Mouse (Mus musculus): ENCODE data around the gene Cd3eap.
A peak's percentile ranks its signal among the peaks of the same experiment; 100 is the strongest.

The Cd3eap gene

DNA sequence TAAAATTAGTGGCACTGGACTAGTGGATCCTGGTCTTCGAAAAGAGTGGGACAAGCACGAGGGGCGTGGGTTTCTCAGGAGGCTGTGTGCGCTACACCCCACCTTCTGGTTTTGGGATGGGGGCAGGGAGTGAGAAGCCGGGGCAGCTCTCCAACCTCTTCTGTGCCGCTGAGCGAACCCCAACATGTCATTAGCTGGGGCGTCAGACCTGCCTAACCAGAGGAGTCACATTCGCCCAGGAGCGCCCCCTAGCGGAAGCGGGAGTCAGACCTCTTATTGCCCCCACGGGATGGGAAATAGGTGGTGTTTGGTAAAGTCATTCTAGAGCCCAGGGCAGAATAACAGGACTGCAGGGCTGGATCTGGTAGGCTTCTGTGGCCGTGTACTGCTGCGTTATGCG is 2.4 kb upstream of the Cd3eap start:
- peak; percentile 81 for DNase-seq (ENCODE audit: low read depth, low spot score)

- DNase-seq (ENCODE audit: low read depth, low spot score): peak; percentile 95
Measured at GRCm38 (mm10) chr7:19360944-19361343, 1.7 kb upstream of the Cd3eap start.

- DNase-seq (ENCODE audit: low read depth, low spot score): peak; percentile 89
Measured at GRCm38 (mm10) chr7:19359892-19360641, 784 bp upstream of the Cd3eap start.

DNA sequence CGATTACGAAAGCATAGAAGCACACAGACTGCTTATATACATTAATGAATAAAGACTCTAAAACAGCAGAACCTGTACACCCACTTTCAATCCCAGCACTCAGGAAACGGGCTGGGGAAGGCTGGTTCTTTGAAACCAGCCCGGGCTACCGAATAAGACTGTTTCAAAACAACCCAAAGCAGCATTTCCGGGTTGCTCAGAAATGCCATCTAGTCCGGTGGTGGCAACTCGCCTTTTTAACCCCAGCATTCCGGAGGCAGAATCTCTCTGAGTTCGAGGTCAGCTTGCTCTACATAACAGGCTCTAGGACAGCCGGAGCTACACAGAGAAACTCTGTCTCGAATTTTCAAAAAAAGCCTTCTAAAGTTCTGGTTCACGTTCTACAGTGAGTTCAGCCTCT is 649 bp downstream of the Cd3eap start:
- no peak for DNase-seq (ENCODE audit: low read depth, low spot score)

- no peak for DNase-seq (ENCODE audit: low read depth, low spot score)
Measured at GRCm38 (mm10) chr7:19357381-19358375, 1.6 kb downstream of the Cd3eap start.

GRCm38 (mm10) chr7:19356311-19356710 is 3.0 kb downstream of the Cd3eap start:
- DNase-seq (ENCODE audit: low read depth, low spot score): no peak

DNA sequence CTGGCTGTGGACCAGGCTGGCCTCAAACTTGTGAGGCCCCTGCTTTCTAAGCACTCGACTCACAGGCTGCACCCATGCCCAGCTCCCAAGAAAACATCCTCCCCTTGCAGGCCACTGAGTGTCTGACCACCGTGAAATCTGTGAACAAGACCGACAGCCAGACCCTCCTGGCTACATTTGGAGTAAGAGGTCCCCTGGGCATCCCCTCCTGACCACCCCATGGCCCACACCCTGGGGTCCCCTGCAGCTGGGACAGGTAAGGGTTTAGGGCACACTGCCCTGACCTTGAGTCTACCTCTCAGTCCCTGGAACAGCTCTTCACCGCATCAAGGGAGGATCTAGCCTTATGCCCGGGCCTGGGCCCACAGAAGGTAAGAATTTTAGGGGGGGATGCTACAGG is 4.3 kb downstream of the Cd3eap start:
- no peak for DNase-seq (ENCODE audit: low read depth, low spot score)

DNA sequence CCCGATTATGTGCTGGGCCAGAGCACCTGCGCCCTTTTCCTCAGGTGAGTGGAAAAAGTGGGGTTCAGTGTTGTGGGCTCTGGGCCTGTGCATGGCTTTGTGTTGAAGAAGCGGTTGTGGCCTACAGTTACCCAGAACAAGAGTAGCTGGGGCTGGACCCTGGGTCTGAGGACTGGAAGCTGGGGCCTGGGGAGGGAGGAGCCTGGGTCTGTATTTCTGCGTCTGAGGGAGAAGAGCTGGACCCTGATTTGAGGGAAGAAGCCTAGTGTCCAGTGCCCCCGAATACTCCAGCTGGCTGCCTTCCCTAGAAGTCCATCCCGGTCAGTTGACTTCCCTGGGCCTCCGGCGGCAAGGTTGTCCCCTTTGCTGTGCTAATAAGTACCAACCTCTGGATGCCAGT is 9.1 kb downstream of the Cd3eap start:
- no peak for DNase-seq (ENCODE audit: low read depth, low spot score)

DNA sequence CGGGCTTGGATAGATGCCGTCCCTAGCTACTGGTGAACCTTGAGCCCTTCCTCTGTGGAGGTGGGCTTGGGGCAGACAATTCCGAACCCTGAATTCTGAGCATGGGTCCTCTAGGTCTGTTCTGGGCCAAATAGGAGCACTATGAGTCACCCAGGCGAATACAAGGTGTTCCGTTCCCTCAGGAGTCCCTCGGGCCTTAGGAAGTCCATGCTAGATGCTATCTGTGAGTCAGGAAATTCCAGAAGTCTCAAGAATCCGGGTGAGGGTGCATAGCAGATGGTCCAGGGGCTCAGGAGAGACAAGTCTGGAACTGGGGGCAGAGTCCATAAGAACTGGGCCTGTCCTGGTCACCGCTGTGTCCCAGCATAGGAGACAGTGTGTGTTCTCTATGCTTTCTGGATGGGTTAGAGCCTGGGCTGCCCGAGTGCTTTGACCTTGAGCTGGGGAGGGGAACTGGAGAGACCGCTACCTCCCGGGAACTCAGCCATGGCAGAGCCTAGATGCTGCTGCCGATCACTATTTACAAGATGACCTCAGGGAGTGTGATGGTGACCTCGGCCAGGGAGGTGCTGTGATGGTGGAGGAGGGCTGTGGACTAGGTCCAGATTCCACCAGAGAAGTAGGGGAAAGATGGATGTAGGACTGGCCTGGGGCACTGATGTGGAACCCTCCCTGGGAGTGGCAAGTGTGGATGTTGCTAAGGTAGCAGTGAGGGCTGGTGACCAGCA is 9.9 kb downstream of the Cd3eap start:
- no peak for DNase-seq (ENCODE audit: low read depth, low spot score)

GRCm38 (mm10) chr7:19344938-19345471 is 14.3 kb downstream of the Cd3eap start:
- peak; percentile 100 for DNase-seq (ENCODE audit: low read depth, low spot score)

- no peak for DNase-seq (ENCODE audit: low read depth, low spot score)
Measured at GRCm38 (mm10) chr7:19344237-19344847, 14.9 kb downstream of the Cd3eap start, which contains the start of gene Ercc1. Gene Ercc1, plus strand, starts transcription at chr7:19344778.

DNA sequence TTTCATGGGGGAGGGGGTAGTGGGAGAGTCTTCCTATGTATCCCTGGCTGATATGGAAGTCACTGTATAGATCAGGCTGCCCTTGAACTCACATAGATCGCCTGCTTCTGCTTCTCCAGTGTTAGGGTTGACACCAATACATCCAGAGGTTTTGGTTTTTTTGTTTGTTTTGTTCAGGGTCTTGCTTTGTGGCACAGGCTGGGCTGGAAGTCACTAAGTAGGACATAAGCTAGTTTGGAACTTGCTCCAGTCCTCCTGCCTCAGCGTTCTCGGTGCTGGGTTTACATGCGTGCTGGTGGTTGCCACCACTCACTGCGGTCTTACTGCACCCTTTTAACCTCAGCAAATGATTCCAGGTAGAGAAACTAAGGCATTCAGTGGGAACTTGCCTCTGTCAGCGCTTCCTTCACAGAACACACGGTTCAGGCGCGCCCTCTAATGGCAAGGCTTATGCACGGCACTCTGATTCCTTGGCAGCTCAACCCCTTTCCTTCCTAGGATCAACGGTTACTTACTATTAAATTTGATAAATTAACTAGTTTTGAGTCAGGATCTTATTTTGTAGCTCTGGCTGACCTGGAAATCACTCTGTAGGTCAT is 16.0 kb downstream of the Cd3eap start:
- peak; percentile 92 for DNase-seq (ENCODE audit: low read depth, low spot score)

- DNase-seq (ENCODE audit: low read depth, low spot score): no peak
Measured at GRCm38 (mm10) chr7:19342481-19343027, 16.7 kb downstream of the Cd3eap start.

- DNase-seq (ENCODE audit: low read depth, low spot score): peak; percentile 67
Measured at GRCm38 (mm10) chr7:19341761-19342409, 17.4 kb downstream of the Cd3eap start.

DNA sequence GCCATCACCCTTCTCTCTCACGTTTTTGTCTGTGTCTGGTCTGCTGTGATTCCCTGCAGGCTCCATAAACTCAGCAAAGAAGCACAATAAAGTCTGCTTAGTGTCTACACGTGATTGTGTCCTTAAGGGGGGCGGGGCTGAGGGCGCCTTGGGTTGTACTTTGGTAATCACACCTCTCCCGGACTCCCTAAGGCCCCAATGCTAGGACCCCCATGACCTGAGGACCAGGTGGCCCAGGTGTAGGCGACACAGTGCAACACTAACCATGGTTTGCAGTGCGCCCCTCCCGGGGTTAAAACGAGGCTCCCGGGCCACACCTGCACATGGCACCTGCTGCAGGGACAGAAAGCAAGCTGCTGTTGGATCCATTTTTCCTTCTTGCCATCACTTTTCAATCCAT is 18.0 kb downstream of the Cd3eap start:
- DNase-seq (ENCODE audit: low read depth, low spot score): no peak

DNA sequence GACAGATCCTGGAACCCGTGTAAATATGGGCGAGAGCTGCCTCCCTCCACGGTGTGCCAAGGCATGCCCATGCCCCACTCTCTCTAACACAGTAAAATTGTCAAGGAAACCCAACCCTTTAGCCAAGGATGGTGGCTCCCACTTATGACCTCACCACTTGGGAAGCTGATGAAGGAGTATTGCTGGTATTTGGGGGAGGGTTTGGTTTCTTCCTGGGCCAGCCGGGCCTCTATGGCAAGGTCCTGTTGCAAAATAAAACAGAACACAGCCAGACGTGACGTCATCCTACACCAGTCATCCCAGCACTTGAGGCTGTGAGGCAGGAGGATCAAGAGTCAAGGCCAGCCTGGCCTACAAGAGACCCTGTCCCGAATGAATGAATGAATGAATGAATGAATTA is 20.7 kb downstream of the Cd3eap start:
- DNase-seq (ENCODE audit: low read depth, low spot score): no peak

DNA sequence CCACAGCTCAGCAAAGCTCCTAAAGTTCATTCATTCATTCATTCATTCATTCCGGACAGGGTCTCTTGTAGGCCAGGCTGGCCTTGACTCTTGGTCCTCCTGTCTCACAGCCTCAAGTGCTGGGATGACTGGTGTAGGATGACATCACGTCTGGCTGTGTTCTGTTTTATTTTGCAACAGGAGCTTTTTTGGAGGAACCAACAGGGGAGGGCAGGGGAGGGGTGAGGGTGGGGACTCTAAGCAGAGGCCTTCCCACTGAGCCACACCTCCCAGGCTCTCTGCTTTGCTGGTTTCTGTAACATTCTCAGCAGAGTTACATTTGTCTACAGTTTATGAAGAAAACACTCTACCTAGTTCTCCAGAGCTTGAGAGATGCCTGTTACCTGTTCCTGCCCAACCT is 21.2 kb downstream of the Cd3eap start:
- no peak for DNase-seq (ENCODE audit: low read depth, low spot score)

- DNase-seq (ENCODE audit: low read depth, low spot score): no peak
Measured at GRCm38 (mm10) chr7:19337122-19337521, 22.2 kb downstream of the Cd3eap start.

- DNase-seq (ENCODE audit: low read depth, low spot score): peak; percentile 82
Measured at GRCm38 (mm10) chr7:19335583-19335982, 23.7 kb downstream of the Cd3eap start.
